Mouse (Mus musculus): ENCODE data around the gene Gm3238. TPM values are rescaled to one million over a fixed set of nuclear protein-coding genes. Genes with fewer than 3 reads are reported as not detected.
"Not testable (repeated sequence)": the region's sequence is repeated elsewhere in the genome, so short reads cannot be mapped to it uniquely, and the experiment has no call there.

The Gm3238 gene
- polyA plus RNA-seq, 1 experiment from 2014 or later: not detected

DNA sequence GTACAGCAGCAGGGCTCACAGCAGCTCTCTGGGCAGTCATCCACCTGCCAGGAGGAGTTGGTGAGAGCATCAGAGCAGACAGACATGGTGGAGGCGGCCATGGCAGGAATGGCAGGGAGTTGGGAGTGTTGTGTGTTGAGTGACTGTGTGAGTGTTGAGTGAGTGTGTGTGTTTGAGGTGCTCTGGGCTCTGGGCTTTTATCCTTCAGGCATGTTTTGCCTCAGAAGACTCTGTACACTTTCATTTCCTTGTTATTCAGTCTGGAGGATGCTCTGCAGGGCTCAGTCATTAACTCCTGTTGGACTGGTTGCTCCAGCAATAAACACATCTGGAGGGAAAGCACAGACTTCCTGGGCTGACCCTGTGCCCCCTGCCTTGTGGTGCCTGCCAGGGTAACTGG is 11.5 kb downstream of the Gm3238 start, which contains the start of gene Gm3233:
Gene Gm3233, minus strand, starts transcription at position 101 of the 400 bp plus-strand sequence.
- H3K4me3 ChIP-seq (ENCODE audit: low read length); ATAC-seq (replicated peaks; ENCODE audit: extremely low read depth, insufficient read depth, low FRiP score); H3K36me3 ChIP-seq (ENCODE audit: control insufficient read depth, insufficient read depth); H3K27me3 ChIP-seq (ENCODE audit: control insufficient read depth, insufficient read depth, low read length); H3K9ac ChIP-seq (ENCODE audit: low read length); H3K9me3 ChIP-seq (replicated peaks; ENCODE audit: control insufficient read depth, low read length); H3K4me2 ChIP-seq (ENCODE audit: low read depth, low read length); H3K27ac ChIP-seq (ENCODE audit: low read length); H3K4me1 ChIP-seq (ENCODE audit: control insufficient read depth, insufficient read depth, low read length): not testable (repeated sequence)
- WGBS: no CpG with 5 or more reads among the region's 1 CpGs

DNA sequence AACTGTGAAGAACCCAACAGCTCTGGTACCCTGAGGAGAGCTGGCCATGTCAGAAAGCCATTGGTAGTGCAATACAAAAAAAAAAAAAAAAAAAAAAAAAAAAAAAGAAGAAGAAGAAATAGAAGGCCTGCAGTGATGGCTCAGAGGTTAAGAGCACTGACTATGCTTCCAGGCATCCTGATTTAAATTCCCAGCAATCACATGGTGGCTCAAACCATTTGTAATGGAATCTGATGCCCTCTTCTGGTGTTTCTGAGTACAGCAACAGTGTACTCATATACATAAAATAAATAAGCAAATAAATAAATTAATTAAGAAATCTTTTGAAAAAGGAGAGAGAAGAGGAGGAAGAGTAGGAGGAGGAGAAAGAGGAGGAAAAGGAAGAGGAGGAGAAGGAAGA is 17.7 kb downstream of the Gm3238 start:
- H3K27ac ChIP-seq (ENCODE audit: low read length): no peak overlapping the region
- no peak overlapping the region for H3K4me2 ChIP-seq (ENCODE audit: low read depth, low read length)
- H3K27me3 ChIP-seq (ENCODE audit: control insufficient read depth, insufficient read depth, low read length): no peaks in the 10 kb centered on the region
- no peaks in the 10 kb centered on the region for H3K36me3 ChIP-seq (ENCODE audit: control insufficient read depth, insufficient read depth)
- no peak overlapping the region for H3K9ac ChIP-seq (ENCODE audit: low read length)
- no peak for ATAC-seq (replicated peaks; ENCODE audit: extremely low read depth, insufficient read depth, low FRiP score)
- no peak overlapping the region for H3K4me3 ChIP-seq (ENCODE audit: low read length)
- no peaks in the 10 kb centered on the region for H3K4me1 ChIP-seq (ENCODE audit: control insufficient read depth, insufficient read depth, low read length)
- H3K9me3 ChIP-seq (replicated peaks; ENCODE audit: control insufficient read depth, low read length): no peaks in the 10 kb centered on the region

DNA sequence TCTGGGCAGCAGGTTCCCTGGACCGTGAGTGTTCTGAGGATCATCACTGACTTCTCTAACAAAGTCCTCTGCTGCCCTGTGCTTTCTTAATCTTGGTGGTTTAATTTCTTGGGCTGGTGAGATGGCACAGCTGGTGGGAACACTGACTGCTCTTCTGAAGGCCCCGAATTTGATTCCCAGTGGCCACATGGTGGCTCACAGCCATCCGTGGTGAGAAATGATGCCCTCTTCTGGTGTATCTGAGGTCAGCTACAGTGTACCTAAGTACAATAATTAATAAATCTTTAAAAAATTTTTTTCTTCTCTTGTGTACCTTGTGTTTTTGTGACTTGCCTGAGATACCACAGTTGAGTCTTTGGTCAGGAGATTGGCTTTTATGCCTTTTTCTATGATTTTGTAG is 18.8 kb downstream of the Gm3238 start:
- not testable (repeated sequence) for ATAC-seq (replicated peaks; ENCODE audit: extremely low read depth, insufficient read depth, low FRiP score); H3K9ac ChIP-seq (ENCODE audit: low read length); H3K4me1 ChIP-seq (ENCODE audit: control insufficient read depth, insufficient read depth, low read length); H3K36me3 ChIP-seq (ENCODE audit: control insufficient read depth, insufficient read depth); H3K27me3 ChIP-seq (ENCODE audit: control insufficient read depth, insufficient read depth, low read length); H3K4me3 ChIP-seq (ENCODE audit: low read length); H3K4me2 ChIP-seq (ENCODE audit: low read depth, low read length); H3K27ac ChIP-seq (ENCODE audit: low read length); H3K9me3 ChIP-seq (replicated peaks; ENCODE audit: control insufficient read depth, low read length)
- WGBS: 59% methylated on average over 3 of the region's 3 CpGs

DNA sequence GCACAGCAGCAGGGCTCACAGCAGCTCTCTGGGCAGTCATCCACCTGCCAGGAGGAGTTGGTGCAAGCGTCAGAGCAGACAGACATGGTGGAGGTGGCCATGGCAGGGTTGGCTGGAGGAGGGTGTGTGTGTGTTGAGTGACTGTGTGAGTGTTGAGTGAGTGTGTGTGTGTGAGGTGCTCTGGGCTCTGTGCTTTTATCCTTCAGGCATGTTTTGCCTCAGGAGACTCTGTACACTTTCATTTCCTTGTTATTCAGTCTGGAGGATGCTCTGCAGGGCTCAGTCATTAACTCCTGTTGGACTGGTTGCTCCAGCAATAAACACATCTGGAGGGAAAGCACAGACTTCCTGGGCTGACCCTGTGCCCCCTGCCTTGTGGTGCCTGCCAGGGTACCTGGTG is 19.9 kb downstream of the Gm3238 start, which contains the start of gene Gm9736:
Gene Gm9736, minus strand, starts transcription at position 101 of the 400 bp plus-strand sequence.
- 70% methylated on average over 1 of the region's 1 CpGs for WGBS

DNA sequence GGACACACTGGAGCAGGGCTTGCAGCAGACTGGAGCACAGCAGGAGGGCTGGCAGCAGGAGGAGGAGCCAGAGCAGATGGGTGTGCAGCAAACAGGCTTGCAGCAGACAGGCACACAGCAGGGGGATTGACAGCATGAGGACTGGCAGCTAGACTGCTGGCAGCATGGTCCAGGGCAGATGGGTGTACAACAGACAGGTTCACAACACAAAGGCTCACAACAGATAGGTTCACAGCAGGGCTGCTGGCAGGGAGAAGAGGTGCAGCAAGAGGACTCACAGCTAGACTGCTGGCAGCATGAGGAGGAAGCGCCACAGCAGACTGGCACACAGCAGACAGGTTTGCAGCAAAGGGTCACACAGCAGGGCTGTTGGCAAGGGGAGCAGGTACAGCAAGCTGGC is 20.4 kb downstream of the Gm3238 start:
- WGBS: 71% methylated on average over 1 of the region's 1 CpGs
- not testable (repeated sequence) for ATAC-seq (replicated peaks; ENCODE audit: extremely low read depth, insufficient read depth, low FRiP score); H3K9ac ChIP-seq (ENCODE audit: low read length); H3K4me1 ChIP-seq (ENCODE audit: control insufficient read depth, insufficient read depth, low read length); H3K27ac ChIP-seq (ENCODE audit: low read length); H3K36me3 ChIP-seq (ENCODE audit: control insufficient read depth, insufficient read depth); H3K4me2 ChIP-seq (ENCODE audit: low read depth, low read length); H3K27me3 ChIP-seq (ENCODE audit: control insufficient read depth, insufficient read depth, low read length); H3K4me3 ChIP-seq (ENCODE audit: low read length); H3K9me3 ChIP-seq (replicated peaks; ENCODE audit: control insufficient read depth, low read length)

More for the DNA sequence above, 19.9 kb downstream of the Gm3238 start, which contains the start of gene Gm9736:
- H3K27ac ChIP-seq (ENCODE audit: low read length); H3K9ac ChIP-seq (ENCODE audit: low read length); ATAC-seq (replicated peaks; ENCODE audit: extremely low read depth, insufficient read depth, low FRiP score); H3K4me1 ChIP-seq (ENCODE audit: control insufficient read depth, insufficient read depth, low read length); H3K4me2 ChIP-seq (ENCODE audit: low read depth, low read length); H3K36me3 ChIP-seq (ENCODE audit: control insufficient read depth, insufficient read depth); H3K4me3 ChIP-seq (ENCODE audit: low read length); H3K27me3 ChIP-seq (ENCODE audit: control insufficient read depth, insufficient read depth, low read length); H3K9me3 ChIP-seq (replicated peaks; ENCODE audit: control insufficient read depth, low read length): not testable (repeated sequence)

DNA sequence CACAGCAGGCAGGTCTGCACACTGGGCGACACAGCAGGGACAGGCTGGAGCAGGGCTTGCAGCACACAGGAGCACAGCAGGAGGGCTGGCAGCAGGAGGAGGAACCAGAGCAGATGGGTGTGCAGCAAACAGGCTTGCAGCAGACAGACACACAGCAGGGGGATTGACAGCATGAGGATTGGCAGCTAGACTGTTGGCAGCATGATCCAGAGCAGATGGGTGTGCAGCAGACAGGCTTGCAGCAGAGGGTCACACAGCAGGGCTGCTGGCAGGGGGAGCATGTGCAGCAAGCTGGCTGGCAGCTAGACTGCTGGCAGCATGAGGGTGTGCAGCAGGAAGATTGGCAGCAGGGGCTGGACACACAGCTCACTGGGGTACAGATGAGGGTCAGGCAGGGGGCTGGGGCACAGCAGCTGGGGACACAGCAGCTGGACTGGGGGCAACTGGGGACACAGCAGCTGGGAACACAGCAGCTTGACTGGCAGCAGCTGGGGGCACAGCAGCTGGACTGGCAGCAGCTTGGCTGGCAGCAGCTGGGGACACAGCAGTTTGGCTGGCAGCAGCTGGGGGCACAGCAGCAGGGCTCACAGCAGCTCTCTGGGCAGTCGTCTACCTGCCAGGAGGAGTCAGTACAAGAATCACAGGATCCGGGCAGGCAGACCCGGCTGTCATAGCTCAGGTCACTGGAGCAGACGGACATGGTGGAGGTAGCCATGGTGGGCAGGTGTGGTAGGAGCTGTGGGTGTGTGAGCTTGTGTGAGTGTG is 29.0 kb downstream of the Gm3238 start, which contains the start of gene Gm18596:
Gene Gm18596, minus strand, starts transcription at position 715 of the 765 bp plus-strand sequence.
- H3K27ac ChIP-seq (ENCODE audit: low read length); H3K4me2 ChIP-seq (ENCODE audit: low read depth, low read length); H3K9me3 ChIP-seq (replicated peaks; ENCODE audit: control insufficient read depth, low read length); ATAC-seq (replicated peaks; ENCODE audit: extremely low read depth, insufficient read depth, low FRiP score); H3K27me3 ChIP-seq (ENCODE audit: control insufficient read depth, insufficient read depth, low read length); H3K4me3 ChIP-seq (ENCODE audit: low read length); H3K4me1 ChIP-seq (ENCODE audit: control insufficient read depth, insufficient read depth, low read length); H3K36me3 ChIP-seq (ENCODE audit: control insufficient read depth, insufficient read depth); H3K9ac ChIP-seq (ENCODE audit: low read length): not testable (repeated sequence)
- WGBS: 55% methylated on average over 5 of the region's 5 CpGs

DNA sequence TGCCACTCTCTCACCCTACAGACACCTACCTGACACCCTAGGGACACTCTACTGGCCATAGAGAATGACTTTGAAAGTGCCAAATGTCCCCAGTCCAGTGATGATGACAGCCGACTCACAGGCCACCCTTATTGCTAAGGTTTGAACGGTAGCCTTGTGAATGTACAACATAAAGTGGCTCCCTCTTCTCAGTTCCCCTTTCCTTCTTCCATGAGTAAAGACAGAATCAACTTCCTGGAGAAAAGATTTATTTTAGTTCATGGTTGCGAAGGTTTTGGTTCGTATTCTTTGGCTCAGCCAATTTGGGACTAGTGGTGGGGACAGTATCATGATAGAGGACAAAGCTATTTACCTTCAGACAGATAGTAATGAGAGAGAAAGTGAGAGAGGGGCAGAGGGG is 32.2 kb downstream of the Gm3238 start:
- H3K9me3 ChIP-seq (replicated peaks; ENCODE audit: control insufficient read depth, low read length): peaks cover 7% of the 10 kb centered on the region
- WGBS: 77% methylated on average over 4 of the region's 4 CpGs
- H3K9ac ChIP-seq (ENCODE audit: low read length): no peak overlapping the region
- H3K27ac ChIP-seq (ENCODE audit: low read length): no peak overlapping the region
- ATAC-seq (replicated peaks; ENCODE audit: extremely low read depth, insufficient read depth, low FRiP score): no peak
- no peaks in the 10 kb centered on the region for H3K27me3 ChIP-seq (ENCODE audit: control insufficient read depth, insufficient read depth, low read length)
- H3K4me2 ChIP-seq (ENCODE audit: low read depth, low read length): no peak overlapping the region
- no peaks in the 10 kb centered on the region for H3K36me3 ChIP-seq (ENCODE audit: control insufficient read depth, insufficient read depth)
- H3K4me3 ChIP-seq (ENCODE audit: low read length): no peak overlapping the region
- no peaks in the 10 kb centered on the region for H3K4me1 ChIP-seq (ENCODE audit: control insufficient read depth, insufficient read depth, low read length)

DNA sequence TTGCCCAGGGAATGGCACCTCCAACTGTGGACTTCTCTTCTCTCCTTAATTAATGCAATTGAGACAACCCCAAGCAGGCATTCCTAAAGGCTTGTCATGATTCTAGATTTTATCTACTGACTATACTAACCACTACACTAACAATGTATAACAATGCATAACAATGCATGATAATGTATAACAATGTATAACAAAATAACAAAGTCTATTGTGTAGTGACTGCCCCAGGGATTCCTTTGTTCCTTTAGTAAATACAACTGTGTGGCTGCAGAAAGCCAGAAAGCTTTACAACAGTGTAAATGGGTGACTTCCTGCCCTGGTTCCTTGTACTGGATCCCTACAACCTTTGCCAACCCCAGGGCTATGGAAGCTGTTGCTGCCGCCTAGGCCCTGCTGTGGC is 35.2 kb downstream of the Gm3238 start:
- no peak overlapping the region for H3K9ac ChIP-seq (ENCODE audit: low read length)
- no peaks in the 10 kb centered on the region for H3K4me1 ChIP-seq (ENCODE audit: control insufficient read depth, insufficient read depth, low read length)
- H3K9me3 ChIP-seq (replicated peaks; ENCODE audit: control insufficient read depth, low read length): peaks cover 7% of the 10 kb centered on the region
- WGBS: 76% methylated on average over 1 of the region's 1 CpGs
- H3K4me2 ChIP-seq (ENCODE audit: low read depth, low read length): no peak overlapping the region
- no peak overlapping the region for H3K4me3 ChIP-seq (ENCODE audit: low read length)
- H3K36me3 ChIP-seq (ENCODE audit: control insufficient read depth, insufficient read depth): no peaks in the 10 kb centered on the region
- no peak for ATAC-seq (replicated peaks; ENCODE audit: extremely low read depth, insufficient read depth, low FRiP score)
- no peaks in the 10 kb centered on the region for H3K27me3 ChIP-seq (ENCODE audit: control insufficient read depth, insufficient read depth, low read length)
- H3K27ac ChIP-seq (ENCODE audit: low read length): no peak overlapping the region

DNA sequence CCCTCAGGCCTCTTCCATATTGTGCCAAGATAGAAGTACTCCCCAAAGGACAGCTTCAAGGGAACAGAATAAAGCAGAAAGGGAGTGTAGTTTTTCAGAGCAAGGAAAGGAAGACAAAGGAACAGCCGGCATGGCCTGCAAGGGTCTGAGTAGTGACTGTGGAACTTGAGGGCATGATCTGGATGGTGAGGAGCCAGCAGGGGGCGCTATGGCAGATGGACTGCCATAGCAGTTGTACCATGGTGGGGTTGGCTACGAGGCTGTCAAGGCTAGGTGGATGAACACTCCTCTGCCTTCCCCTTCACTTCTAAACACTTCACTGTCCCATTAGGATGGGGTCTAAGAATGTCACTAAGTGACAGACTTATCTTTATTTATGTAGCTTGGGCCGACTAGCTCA is 41.9 kb downstream of the Gm3238 start:
- Histone ChIP-seq H3K4me2 (ENCODE audit: low read depth, low read length) (no peak overlapping the region), H3K9me3 (replicated peaks; ENCODE audit: control insufficient read depth, low read length) (no peaks in the 10 kb centered on the region; the same call in 1 of the 2 replicates), H3K4me3 (ENCODE audit: low read length) (no peak overlapping the region), H3K27ac (ENCODE audit: low read length) (no peak overlapping the region), H3K36me3 (ENCODE audit: control insufficient read depth, insufficient read depth) (no peaks in the 10 kb centered on the region), H3K27me3 (ENCODE audit: control insufficient read depth, insufficient read depth, low read length) (no peaks in the 10 kb centered on the region), H3K4me1 (ENCODE audit: control insufficient read depth, insufficient read depth, low read length) (no peaks in the 10 kb centered on the region), H3K9ac (ENCODE audit: low read length) (no peak overlapping the region)
- 44% methylated on average over 4 of the region's 4 CpGs for WGBS
- no peak for ATAC-seq (replicated peaks; ENCODE audit: extremely low read depth, insufficient read depth, low FRiP score)
